Mouse (Mus musculus) A20 (cell line): ENCODE results near the gene Gpr155.

Experiments used
- DNase-seq: peaks from one replicate; pipeline ENCODE4 v3.0.0-alpha.2; 2011; ENCODE audit warnings: low read depth, low spot score

Gene Gpr155

DNA sequence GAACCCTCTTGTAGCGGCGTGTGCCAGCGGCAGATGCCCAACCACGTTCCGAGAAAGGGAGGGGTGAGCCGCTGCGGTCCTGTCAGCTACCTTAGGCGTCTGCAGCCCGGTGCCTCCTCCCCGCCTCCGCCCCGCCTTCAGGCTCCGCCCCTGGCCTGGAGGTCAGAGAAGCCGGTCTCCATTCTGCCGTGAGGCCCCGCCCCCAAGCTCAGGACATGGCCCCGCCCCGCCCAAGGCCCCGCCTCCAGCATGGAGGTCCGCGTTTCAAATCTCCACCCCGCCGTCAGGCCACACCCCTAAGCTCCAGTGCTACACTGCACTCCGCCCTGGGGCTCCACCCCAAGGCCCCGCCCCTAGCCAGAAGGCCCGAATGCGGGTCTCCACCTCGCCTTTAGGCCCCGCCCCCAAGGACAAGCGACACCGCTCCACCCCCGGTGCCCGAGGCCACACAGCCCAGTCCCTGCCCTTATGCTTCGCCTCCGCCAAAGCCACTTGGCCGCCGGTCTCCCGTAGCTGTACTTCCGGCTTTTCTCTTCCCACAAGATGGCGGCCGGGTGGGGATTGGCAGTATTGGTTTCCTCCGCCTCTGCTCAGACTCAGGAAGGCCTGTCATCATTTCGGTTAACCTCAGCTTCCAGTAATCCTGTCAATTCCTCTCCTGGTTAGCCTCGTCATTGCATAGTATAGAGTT, at the start of gene Gpr155:
Gpr155 (minus strand) TSS at position 217 of the 691 bp plus-strand sequence.
- DNase-seq = peak; percentile 100

DNA sequence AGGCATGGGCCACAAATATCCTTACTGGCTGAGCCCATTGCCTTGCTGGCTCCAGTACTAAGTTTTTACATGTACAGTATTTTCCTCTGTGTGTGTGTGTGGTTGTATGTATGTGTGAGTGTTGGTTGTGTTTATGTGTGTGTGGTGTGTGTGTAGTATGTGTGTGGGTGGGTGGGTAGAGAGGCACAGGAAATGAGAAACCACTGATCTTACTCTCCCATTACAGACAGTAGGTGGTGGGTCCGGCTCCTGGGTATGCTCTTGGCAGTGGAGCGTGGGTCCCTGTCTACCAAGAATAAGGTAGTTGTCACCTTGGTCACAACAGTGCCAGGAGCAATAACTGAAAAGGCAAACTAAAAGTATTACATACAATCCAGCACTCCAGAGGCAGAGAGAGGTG, 49.5 kb upstream of the Gpr155 start:
- no peak for DNase-seq

DNA sequence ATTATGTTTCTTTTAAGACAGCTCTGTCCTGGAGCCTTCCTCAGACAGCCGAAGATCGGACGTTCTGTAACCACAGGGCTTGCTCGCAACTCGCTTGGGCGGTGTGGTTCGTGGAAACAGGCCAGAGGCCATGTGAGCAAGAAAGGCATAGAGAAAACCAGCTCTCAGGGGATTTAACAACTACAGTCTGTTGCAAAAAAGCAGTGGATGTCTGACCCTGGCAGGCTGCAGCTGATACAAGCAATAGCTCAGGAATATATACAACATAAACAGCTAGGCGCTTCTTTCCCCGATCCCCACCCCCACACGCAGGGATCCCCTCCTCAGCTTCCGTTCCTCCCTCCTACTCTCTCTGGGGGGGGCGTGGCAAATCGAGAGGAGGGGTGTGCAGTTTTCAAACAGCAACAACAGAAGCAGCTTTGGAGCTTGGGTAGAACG, 45.6 kb upstream of the Gpr155 start:
- DNase-seq = no peak

- no peak for DNase-seq
Measured at GRCm38 (mm10) chr2:73428803-73429468, 42.6 kb upstream of the Gpr155 start.

GRCm38 (mm10) chr2:73427293-73427692, 40.9 kb upstream of the Gpr155 start:
- DNase-seq = peak; percentile 55

DNA sequence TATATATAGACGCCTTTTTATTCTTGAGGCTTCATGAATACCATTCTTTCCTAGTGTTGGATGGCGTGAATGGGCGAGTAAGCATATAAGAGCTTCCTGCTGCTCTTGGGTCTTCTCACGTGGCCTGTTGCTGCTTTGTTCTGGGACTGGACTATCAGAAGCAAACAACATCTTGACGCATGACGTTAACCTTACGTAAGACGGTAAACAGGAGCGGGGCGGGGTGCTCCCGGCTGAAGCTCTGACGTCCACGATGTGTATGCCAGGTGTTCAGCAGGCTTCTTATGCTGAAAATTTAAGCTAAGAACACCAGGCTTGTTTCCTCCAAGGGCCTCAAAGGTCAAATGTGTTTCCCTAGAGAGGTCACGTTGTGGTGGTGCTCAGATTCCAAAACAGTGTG, 39.5 kb upstream of the Gpr155 start:
- no peak for DNase-seq

DNA sequence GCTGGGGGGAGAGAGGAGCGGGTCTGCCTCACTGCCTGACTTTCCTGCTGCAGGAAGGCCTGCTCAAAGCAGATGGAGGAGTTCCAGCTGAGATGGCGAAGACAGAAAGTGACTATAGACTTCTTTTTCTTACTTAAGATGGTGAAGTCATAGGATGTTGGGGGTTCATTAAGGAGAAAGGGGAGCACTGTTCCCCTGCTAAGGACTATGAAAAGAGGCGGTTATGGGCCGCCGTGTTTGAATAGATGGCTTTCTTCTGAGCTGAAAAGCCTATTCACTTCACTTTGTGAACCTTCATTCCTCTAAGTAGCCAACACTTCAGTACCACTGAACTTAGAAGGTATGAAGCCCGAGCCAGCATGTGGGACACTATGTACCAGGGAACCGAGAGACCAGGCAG, 33.4 kb upstream of the Gpr155 start:
- no peak for DNase-seq

DNA sequence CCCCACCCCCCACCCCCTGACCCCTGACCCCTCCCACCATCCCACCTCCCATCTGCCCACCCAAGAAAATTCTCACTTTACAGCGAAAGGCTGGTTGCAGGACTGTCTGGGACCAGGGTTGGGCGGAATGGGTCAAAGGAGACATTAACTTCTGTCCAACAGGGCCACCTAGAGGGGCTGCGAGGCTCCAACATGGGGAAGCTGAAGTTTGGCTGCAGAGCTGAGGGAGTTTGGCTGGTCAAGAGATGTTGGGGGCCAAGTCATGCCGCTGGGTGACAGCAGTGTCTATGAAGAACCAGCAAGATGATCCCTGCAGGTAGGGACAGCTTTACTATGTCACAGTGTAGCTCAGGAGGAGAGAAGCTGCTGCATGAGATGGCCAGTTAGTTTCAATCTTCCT, 32.9 kb upstream of the Gpr155 start:
- DNase-seq = peak; percentile 52

GRCm38 (mm10) chr2:73415892-73416291, 29.5 kb upstream of the Gpr155 start:
- no peak for DNase-seq

- DNase-seq = no peak
Measured at GRCm38 (mm10) chr2:73410076-73410475, 23.7 kb upstream of the Gpr155 start.

GRCm38 (mm10) chr2:73407662-73408061, 21.3 kb upstream of the Gpr155 start:
- DNase-seq = no peak

- DNase-seq = no peak
Measured at GRCm38 (mm10) chr2:73406336-73406915, 20.1 kb upstream of the Gpr155 start.

- DNase-seq = no peak
Measured at GRCm38 (mm10) chr2:73404980-73405379, 18.6 kb upstream of the Gpr155 start.

DNA sequence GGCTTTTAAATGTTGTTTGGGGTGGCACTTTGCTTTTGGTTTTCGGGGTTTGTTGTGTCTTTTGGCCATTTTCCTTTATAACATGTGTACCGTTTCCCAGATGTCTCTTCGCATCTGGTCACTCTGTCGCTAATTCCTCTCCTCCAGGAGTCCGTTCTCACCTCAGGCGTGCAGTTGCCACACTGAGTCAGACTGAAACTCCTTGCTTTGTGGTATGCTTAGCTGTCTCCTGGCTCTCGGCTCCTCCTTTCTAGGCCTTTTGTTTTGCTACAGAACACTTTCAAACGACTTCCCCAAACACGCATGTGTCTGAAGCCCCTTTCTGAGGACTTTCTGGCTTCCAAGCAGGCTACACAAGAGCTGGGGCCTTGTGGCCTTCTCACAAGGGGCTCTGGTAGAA, 18.1 kb upstream of the Gpr155 start:
- peak; percentile 78 for DNase-seq

GRCm38 (mm10) chr2:73403385-73404013, 17.1 kb upstream of the Gpr155 start:
- DNase-seq = peak; percentile 56

GRCm38 (mm10) chr2:73401689-73402088, 15.3 kb upstream of the Gpr155 start:
- no peak for DNase-seq

DNA sequence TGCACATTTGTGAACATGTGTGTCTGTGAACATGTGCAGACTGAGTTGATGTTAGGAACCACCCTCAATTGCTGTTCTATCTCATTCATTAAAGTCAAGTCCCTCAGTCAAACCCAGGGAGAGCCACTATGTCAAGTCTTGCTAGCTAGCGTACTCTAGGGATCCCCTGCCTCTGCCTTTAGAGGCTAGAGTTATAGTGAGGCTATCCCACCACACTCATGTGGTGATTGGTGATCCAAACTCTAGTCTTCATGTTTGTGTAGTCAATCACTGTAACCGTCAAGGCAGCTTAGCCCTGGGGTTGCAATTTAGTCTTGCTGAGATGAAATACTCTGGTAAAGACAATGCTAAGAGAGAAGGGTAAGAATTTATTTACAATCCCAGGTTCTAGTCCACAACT, 11.1 kb upstream of the Gpr155 start:
- no peak for DNase-seq

GRCm38 (mm10) chr2:73396828-73397325, 10.5 kb upstream of the Gpr155 start:
- no peak for DNase-seq

- DNase-seq = no peak
Measured at GRCm38 (mm10) chr2:73395516-73395915, 9.1 kb upstream of the Gpr155 start.

GRCm38 (mm10) chr2:73394476-73394875, 8.1 kb upstream of the Gpr155 start:
- DNase-seq = no peak

DNA sequence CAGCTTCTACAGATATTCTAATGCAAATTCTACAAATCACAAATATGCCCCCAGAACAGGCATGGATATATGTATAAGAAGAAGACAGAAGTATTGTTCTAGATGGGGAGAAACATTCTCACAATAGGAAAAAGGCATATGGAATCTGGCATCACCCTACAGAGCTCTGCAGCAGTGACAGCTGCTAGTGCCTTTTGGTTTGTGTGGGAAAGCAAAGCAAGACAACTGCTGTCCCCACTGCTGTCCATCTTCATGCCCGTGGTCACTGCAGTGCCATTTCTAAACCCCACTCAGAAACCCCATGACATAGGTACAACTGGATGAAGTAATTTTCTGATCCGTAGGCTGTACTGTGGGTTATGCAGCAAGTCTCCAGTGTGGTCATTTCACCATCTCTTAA, 6.4 kb upstream of the Gpr155 start:
- DNase-seq = no peak

DNA sequence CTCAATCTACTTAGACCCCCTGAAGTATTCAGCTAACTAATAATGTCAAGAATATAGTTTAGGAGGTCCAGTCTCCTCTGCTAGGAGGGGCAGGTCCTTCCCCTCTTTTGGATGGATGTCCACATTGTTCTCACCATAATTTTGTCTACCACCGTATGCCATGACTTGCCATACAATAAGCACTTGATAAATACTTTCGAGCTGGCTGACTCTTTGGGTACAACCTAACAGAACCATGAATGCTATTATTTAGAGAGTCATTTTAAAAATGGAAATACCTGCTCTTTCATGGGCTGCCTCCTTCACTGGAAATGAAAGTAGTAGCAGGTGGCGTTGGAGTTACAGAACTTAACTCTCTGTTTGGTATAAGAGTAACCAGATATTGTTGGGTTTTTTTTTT, 3.6 kb upstream of the Gpr155 start:
- DNase-seq = peak; percentile 51
